Mouse (Mus musculus) myocyte (in vitro differentiated cells): ENCODE results near the gene Phf21a. TPM values are rescaled to one million over a fixed set of nuclear protein-coding genes. Genes with fewer than 3 reads are reported as not detected.

ENCODE experiments used
- H3K27me3 ChIP-seq: one replicate; pipeline ENCODE4 v1.6.1; 2011; ENCODE audit not compliant: control insufficient read depth, insufficient read depth, insufficient read length
- H3K36me3 ChIP-seq: one replicate; pipeline ENCODE4 v1.6.1; 2011; ENCODE audit not compliant: control insufficient read depth, insufficient read depth
- H3K4me2 ChIP-seq: one replicate; pipeline ENCODE4 v1.6.1; 2011; ENCODE audit warnings: low read depth, control low read depth
- H3K4me3 ChIP-seq: one replicate; pipeline ENCODE4 v1.5.1; 2011; ENCODE audit warnings: mild to moderate bottlenecking, control low read depth, moderate library complexity
- H3K79me2 ChIP-seq: one replicate; pipeline ENCODE4 v1.6.1; 2011; ENCODE audit not compliant: control insufficient read depth, insufficient read depth
- H3ac ChIP-seq: one replicate; pipeline ENCODE4 v1.6.1; 2011; ENCODE audit not compliant: control insufficient read depth, insufficient read length
- CEBPB ChIP-seq: IDR thresholded peaks from 2 replicates; pipeline ENCODE4 v1.6.1; 2011; ENCODE audit warnings: mild to moderate bottlenecking, moderate library complexity; ENCODE audit not compliant: poor library complexity, insufficient read depth, severe bottlenecking
- E2F4 ChIP-seq: IDR thresholded peaks from one replicate; pipeline ENCODE4 v1.6.1; 2011; ENCODE audit warnings: mild to moderate bottlenecking, control low read depth, moderate library complexity; ENCODE audit not compliant: insufficient read depth
- MAX ChIP-seq: IDR thresholded peaks from one replicate; pipeline ENCODE4 v1.6.1; 2011; ENCODE audit warnings: low read depth, mild to moderate bottlenecking, control low read depth
- MYOD1 ChIP-seq, 3 experiments: IDR thresholded peaks; one replicate each; pipeline ENCODE4 v1.6.1; 2011; ENCODE audit warnings: control low read depth in 2 of 3, low read depth in 2 of 3, mild to moderate bottlenecking in 2 of 3, moderate library complexity in 1 of 3; ENCODE audit not compliant: insufficient read length in 2 of 3, control insufficient read depth in 1 of 3
- MYOG ChIP-seq, 3 experiments: IDR thresholded peaks; one replicate each; pipeline ENCODE4 v1.6.1; 2011; ENCODE audit warnings: control low read depth in 2 of 3, low read depth in 2 of 3, mild to moderate bottlenecking in 2 of 3; ENCODE audit not compliant: insufficient read length in 2 of 3, control insufficient read depth in 1 of 3, insufficient read depth in 1 of 3
- POLR2A ChIP-seq: IDR thresholded peaks from one replicate; pipeline ENCODE4 v1.6.1; 2011; ENCODE audit warnings: low read depth, mild to moderate bottlenecking, control low read depth, moderate library complexity; ENCODE audit not compliant: insufficient read length
- POLR2AphosphoS2 ChIP-seq: IDR thresholded peaks from one replicate; pipeline ENCODE4 v1.6.1; 2011; ENCODE audit warnings: low read depth, control low read depth; ENCODE audit not compliant: insufficient read length
- REST ChIP-seq: IDR thresholded peaks from one replicate; pipeline ENCODE4 v1.6.1; 2011; ENCODE audit warnings: mild to moderate bottlenecking, control low read depth, moderate library complexity; ENCODE audit not compliant: insufficient read depth, insufficient read length
- SRF ChIP-seq: IDR thresholded peaks from one replicate; pipeline ENCODE4 v1.6.1; 2011; ENCODE audit warnings: low read depth; ENCODE audit not compliant: control insufficient read depth, insufficient read length
- TCF12 ChIP-seq: IDR thresholded peaks from one replicate; pipeline ENCODE4 v1.6.1; 2011; ENCODE audit warnings: mild to moderate bottlenecking, control low read depth; ENCODE audit not compliant: poor library complexity, insufficient read depth, severe bottlenecking
- TCF3 ChIP-seq: IDR thresholded peaks from one replicate; pipeline ENCODE4 v1.6.1; 2011; ENCODE audit warnings: low read depth, control low read depth; ENCODE audit not compliant: insufficient read length
- USF1 ChIP-seq: IDR thresholded peaks from one replicate; pipeline ENCODE4 v1.6.1; 2011; ENCODE audit warnings: low read depth, mild to moderate bottlenecking, control low read depth, moderate library complexity
- polyA plus RNA-seq: library from polyadenylated mRNA; unstranded; fragments of >200 nt; fragmentation: generic; extraction: Trizol; gene quantifications from one replicate; pipeline ENCODE4 v1.2.1, GENCODE M21; 2012; ENCODE audit warnings: missing spikeins

The Phf21a gene
- polyA plus RNA-seq, 1 experiment = 14.7 TPM

GRCm38 (mm10) chr2:92130071-92130470, 37.2 kb downstream of the Phf21a start:
- Histone ChIP-seq H3K27me3 (no peaks in the 10 kb centered on the region), H3K4me3 (no peak overlapping the region), H3K79me2 (no peaks in the 10 kb centered on the region), H3ac (no peak overlapping the region), H3K36me3 (no peaks in the 10 kb centered on the region), H3K4me2 (no peak overlapping the region)
- TF ChIP-seq CEBPB (no peak), MYOG (IDR thresholded peaks at IDR 0.05; ENCODE audit: control insufficient read depth in 1 of 3, insufficient read depth in 1 of 3, insufficient read length in 2 of 3, low read depth in 2 of 3) (no peak), MAX (no peak), POLR2A (no peak), TCF12 (no peak), SRF (no peak), POLR2AphosphoS2 (no peak), MYOD1 (IDR thresholded peaks at IDR 0.05; ENCODE audit: control insufficient read depth in 1 of 3, insufficient read length in 2 of 3, low read depth in 2 of 3) (no peak), E2F4 (no peak), TCF3 (no peak), USF1 (no peak), REST (no peak)

DNA sequence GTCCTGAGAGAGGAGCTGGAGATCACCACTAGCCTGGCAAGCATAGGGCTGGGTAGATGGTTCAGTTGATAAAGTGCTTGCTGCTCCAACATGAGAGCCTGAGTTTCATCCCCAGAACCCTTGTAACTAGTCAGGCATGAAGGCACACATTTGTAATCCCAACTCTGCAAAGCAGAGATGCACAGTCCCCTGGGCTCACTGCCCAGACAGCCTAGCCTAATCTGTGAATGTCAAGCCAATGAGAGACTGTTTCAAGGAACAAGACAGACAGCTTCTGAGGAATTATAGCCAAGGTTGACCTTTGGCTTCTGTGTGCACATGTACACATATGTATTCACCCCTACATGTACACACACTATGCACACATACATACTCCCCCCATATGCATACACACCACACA, 45.8 kb downstream of the Phf21a start:
- Histone ChIP-seq H3K27me3 (no peaks in the 10 kb centered on the region), H3K4me2 (no peak overlapping the region), H3K36me3 (no peaks in the 10 kb centered on the region), H3K4me3 (no peak overlapping the region), H3K79me2 (no peaks in the 10 kb centered on the region), H3ac (no peak overlapping the region)
- no peak for TF ChIP-seq MYOD1 (IDR thresholded peaks at IDR 0.05; ENCODE audit: control insufficient read depth in 1 of 3, insufficient read length in 2 of 3, low read depth in 2 of 3)

DNA sequence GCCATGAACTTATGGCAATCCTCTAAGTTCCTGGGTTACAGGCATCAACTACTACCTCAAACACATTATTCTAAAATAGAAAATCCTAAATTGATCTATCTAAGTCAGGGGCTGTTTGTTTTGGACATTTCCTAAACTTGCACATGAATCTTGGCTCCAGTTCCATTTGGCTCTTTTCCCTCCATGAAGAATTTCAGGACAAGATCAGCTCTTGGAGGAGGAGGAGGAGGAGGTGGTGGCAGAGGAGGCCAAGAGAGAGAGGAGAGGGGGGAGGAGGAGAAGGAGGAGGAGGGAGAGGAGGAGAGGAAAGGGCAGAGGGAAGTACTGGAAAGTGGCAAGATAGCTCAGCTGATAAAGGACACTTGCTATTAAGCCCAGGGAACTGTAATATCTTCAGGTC, 46.4 kb downstream of the Phf21a start:
- Histone ChIP-seq H3K36me3 (no peaks in the 10 kb centered on the region), H3K4me2 (no peak overlapping the region), H3K4me3 (no peak overlapping the region), H3K79me2 (no peaks in the 10 kb centered on the region), H3ac (no peak overlapping the region), H3K27me3 (no peaks in the 10 kb centered on the region)
- TF ChIP-seq REST (no peak), CEBPB (no peak), MYOG (IDR thresholded peaks at IDR 0.05; ENCODE audit: control insufficient read depth in 1 of 3, insufficient read depth in 1 of 3, insufficient read length in 2 of 3, low read depth in 2 of 3) (no peak), POLR2AphosphoS2 (no peak), TCF3 (no peak), TCF12 (no peak), MYOD1 (IDR thresholded peaks at IDR 0.05; ENCODE audit: control insufficient read depth in 1 of 3, insufficient read length in 2 of 3, low read depth in 2 of 3) (no peak), E2F4 (no peak), SRF (no peak), MAX (no peak), USF1 (no peak), POLR2A (no peak)

GRCm38 (mm10) chr2:92140383-92140782, 47.5 kb downstream of the Phf21a start:
- Histone ChIP-seq H3K4me3 (no peak overlapping the region), H3ac (no peak overlapping the region), H3K36me3 (no peaks in the 10 kb centered on the region), H3K27me3 (no peaks in the 10 kb centered on the region), H3K4me2 (peak overlapping the region; percentile 42), H3K79me2 (no peaks in the 10 kb centered on the region)
- TF ChIP-seq MAX = no peak
- TF ChIP-seq SRF = no peak
- TF ChIP-seq POLR2AphosphoS2 = no peak
- no peak for TF ChIP-seq REST

DNA sequence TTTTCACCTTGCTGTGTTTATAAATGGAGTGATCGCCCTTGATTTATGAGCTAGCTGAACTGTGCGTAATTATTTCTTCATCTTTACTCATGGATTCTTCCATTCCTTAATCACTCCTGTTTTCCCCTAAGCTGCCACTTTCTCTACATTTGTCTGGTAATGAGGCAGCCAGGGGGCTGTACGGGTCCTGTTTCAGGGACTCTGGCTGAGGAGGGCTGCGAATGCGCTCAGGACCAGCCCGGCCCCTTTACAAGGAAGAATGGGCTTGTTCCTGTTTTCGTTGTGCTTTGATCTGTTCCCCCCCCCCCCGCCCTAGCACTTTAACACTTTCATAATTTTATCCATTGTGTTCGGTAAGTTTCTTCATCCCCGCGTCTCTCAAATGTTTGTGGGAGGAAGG, 48.2 kb downstream of the Phf21a start:
- TF ChIP-seq TCF3 = no peak
- no peak for TF ChIP-seq POLR2A
- TF ChIP-seq USF1 = no peak
- no peak for TF ChIP-seq TCF12
- TF ChIP-seq POLR2AphosphoS2 = no peak
- no peak for TF ChIP-seq REST
- no peak for TF ChIP-seq MAX
- no peak for TF ChIP-seq MYOD1 (IDR thresholded peaks at IDR 0.05; ENCODE audit: control insufficient read depth in 1 of 3, insufficient read length in 2 of 3, low read depth in 2 of 3)
- TF ChIP-seq E2F4 = no peak
- no peak for TF ChIP-seq SRF
- no peak for TF ChIP-seq CEBPB
- no peak for TF ChIP-seq MYOG (IDR thresholded peaks at IDR 0.05; ENCODE audit: control insufficient read depth in 1 of 3, insufficient read depth in 1 of 3, insufficient read length in 2 of 3, low read depth in 2 of 3)
- no peak overlapping the region for H3ac ChIP-seq
- peak overlapping the region; percentile 42 for H3K4me2 ChIP-seq
- H3K27me3 ChIP-seq = no peaks in the 10 kb centered on the region
- H3K79me2 ChIP-seq = no peaks in the 10 kb centered on the region
- no peaks in the 10 kb centered on the region for H3K36me3 ChIP-seq
- no peak overlapping the region for H3K4me3 ChIP-seq
